Mouse (Mus musculus) bone marrow macrophage, adult 2 months (primary cell): ENCODE data around the gene Angel1.

ENCODE experiments used
- CTCF ChIP-seq: IDR thresholded peaks from 2 replicates; pipeline ENCODE4 v1.5.1; 2012; ENCODE audit warnings: low read depth, mild to moderate bottlenecking, low read length, moderate library complexity
- POLR2A ChIP-seq: IDR thresholded peaks from 2 replicates; pipeline ENCODE4 v1.6.1; 2012; ENCODE audit warnings: mild to moderate bottlenecking, low read depth, low read length, borderline replicate concordance

DNA sequence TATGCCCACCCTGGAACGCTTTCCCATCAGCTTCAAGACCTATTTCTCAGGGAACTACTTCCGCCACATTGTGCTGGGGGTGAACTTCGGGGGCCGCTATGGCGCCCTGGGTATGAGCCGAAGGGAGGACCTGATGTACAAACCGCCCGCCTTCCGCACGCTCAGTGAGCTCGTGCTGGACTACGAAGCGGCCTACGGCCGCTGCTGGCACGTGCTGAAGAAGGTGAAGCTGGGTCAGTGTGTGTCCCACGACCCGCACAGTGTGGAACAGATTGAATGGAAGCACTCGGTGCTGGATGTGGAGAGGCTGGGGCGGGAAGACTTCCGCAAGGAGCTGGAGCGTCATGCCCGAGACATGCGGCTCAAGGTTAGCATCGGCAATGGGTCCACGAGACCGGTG is 37.3 kb downstream of the Angel1 start:
- TF ChIP-seq CTCF (no peak), POLR2A (no peak)
